Mouse (Mus musculus) embryonic facial prominence, embryonic 15.5 days (tissue): ENCODE data around the gene Dlg5. TPM values are rescaled to one million over a fixed set of nuclear protein-coding genes. Genes with fewer than 3 reads are reported as not detected.

Source experiments
- microRNA-seq: library from miRNA; unstranded; fragments of <30 nt; microRNA quantifications from one replicate; pipeline ENCODE4, GENCODE M21; 2016; ENCODE audit warnings: borderline number of aligned reads
- polyA plus RNA-seq: library from polyadenylated mRNA; unstranded; fragments of >200 nt; fragmentation: Nextera tagmentation; extraction: Ambion mirVana; gene quantifications from 2 replicates; pipeline ENCODE4 v1.2.1, GENCODE M21; 2015

The Dlg5 gene
- polyA plus RNA-seq, 1 experiment from 2014 or later, result 22.1 TPM

Small RNA genes lying within 50 kb of the gene (microRNA-seq; reads per million reads assigned to microRNA genes)
- not detected for gene Mir7210

Other genes with a start within 250 kb of the Dlg5 start
- gene Kcnma1, start 231.4 kb downstream of the Dlg5 start, polyA plus RNA-seq, result 6.5 and 8.1 TPM in 2 replicates
- 0.12 and 0.20 TPM in 2 replicates for gene E330034G19Rik, start 47.3 kb upstream of the Dlg5 start, polyA plus RNA-seq
- 18.7 and 22.2 TPM in 2 replicates for gene Polr3a, start 241.1 kb upstream of the Dlg5 start, polyA plus RNA-seq
- gene Rps24, start 241.2 kb upstream of the Dlg5 start, polyA plus RNA-seq, result 863 and 870 TPM in 2 replicates